Mouse (Mus musculus): ENCODE results near the gene Ep400. TPM values are rescaled to one million over a fixed set of nuclear protein-coding genes. Genes with fewer than 3 reads are reported as not detected.

Ep400 gene
- polyA plus RNA-seq, 1 experiment from 2014 or later, result 11.4 TPM

- 28% methylated on average over 19 of the region's 19 CpGs for WGBS
- Histone ChIP-seq H3K4me3 (ENCODE audit: low read depth, low read length) (no peak overlapping the region), H3K9ac (ENCODE audit: low read length) (no peak overlapping the region), H3K9me3 (ENCODE audit: control insufficient read depth, low read length) (no peaks in the 10 kb centered on the region), H3K27ac (replicated peaks) (no peak overlapping the region), H3K36me3 (ENCODE audit: control insufficient read depth, insufficient read depth, low read length) (no peaks in the 10 kb centered on the region), H3K4me2 (replicated peaks; ENCODE audit: low read depth) (no peak overlapping the region), H3K4me1 (replicated peaks; ENCODE audit: control insufficient read depth, insufficient read depth) (no peaks in the 10 kb centered on the region), H3K27me3 (ENCODE audit: control insufficient read depth, insufficient read depth, low read length) (no peaks in the 10 kb centered on the region)
- DNase-seq (ENCODE audit: low spot score) (no peak), ATAC-seq (ENCODE audit: low FRiP score, low TSS enrichment) (no peak)
- no peak for TF ChIP-seq EP300 (optimal IDR thresholded peaks at IDR 0.05)
- no peak for TF ChIP-seq CTCF (IDR thresholded peaks at IDR 0.05; ENCODE audit: low read depth)
Observed at GRCm38 (mm10) chr5:110628156-110628555, 142.4 kb downstream of the Ep400 start.

- H3K4me3 ChIP-seq (ENCODE audit: low read depth, low read length), result no peak overlapping the region
- H3K4me2 ChIP-seq (replicated peaks; ENCODE audit: low read depth), result no peak overlapping the region
- DNase-seq (ENCODE audit: low spot score) (no peak), ATAC-seq (ENCODE audit: low FRiP score, low TSS enrichment) (no peak)
- no peak overlapping the region for H3K9ac ChIP-seq (ENCODE audit: low read length)
- H3K36me3 ChIP-seq (ENCODE audit: control insufficient read depth, insufficient read depth, low read length), result no peaks in the 10 kb centered on the region
- no peaks in the 10 kb centered on the region for H3K9me3 ChIP-seq (ENCODE audit: control insufficient read depth, low read length)
- H3K27ac ChIP-seq (replicated peaks), result no peak overlapping the region
- WGBS, result 74% methylated on average over 10 of the region's 10 CpGs
- no peaks in the 10 kb centered on the region for H3K4me1 ChIP-seq (replicated peaks; ENCODE audit: control insufficient read depth, insufficient read depth)
- TF ChIP-seq EP300 (optimal IDR thresholded peaks at IDR 0.05) (no peak), CTCF (IDR thresholded peaks at IDR 0.05; ENCODE audit: low read depth) (no peak)
- no peaks in the 10 kb centered on the region for H3K27me3 ChIP-seq (ENCODE audit: control insufficient read depth, insufficient read depth, low read length)
Observed at GRCm38 (mm10) chr5:110627351-110627750, 143.2 kb downstream of the Ep400 start.

GRCm38 (mm10) chr5:110624319-110624718, 146.2 kb downstream of the Ep400 start:
- TF ChIP-seq EP300 (optimal IDR thresholded peaks at IDR 0.05) (no peak), CTCF (IDR thresholded peaks at IDR 0.05; ENCODE audit: low read depth) (no peak)
- Histone ChIP-seq H3K4me3 (ENCODE audit: low read depth, low read length) (no peak overlapping the region), H3K36me3 (ENCODE audit: control insufficient read depth, insufficient read depth, low read length) (no peaks in the 10 kb centered on the region), H3K4me1 (replicated peaks; ENCODE audit: control insufficient read depth, insufficient read depth) (no peaks in the 10 kb centered on the region), H3K27ac (replicated peaks) (no peak overlapping the region), H3K4me2 (replicated peaks; ENCODE audit: low read depth) (no peak overlapping the region), H3K9ac (ENCODE audit: low read length) (no peak overlapping the region), H3K9me3 (ENCODE audit: control insufficient read depth, low read length) (no peaks in the 10 kb centered on the region), H3K27me3 (ENCODE audit: control insufficient read depth, insufficient read depth, low read length) (no peaks in the 10 kb centered on the region)
- 79% methylated on average over 2 of the region's 2 CpGs for WGBS
- no peak for DNase-seq (ENCODE audit: low spot score)
- no peak for ATAC-seq (ENCODE audit: low FRiP score, low TSS enrichment)

- WGBS, result 86% methylated on average over 6 of the region's 6 CpGs
- Histone ChIP-seq H3K4me1 (replicated peaks; ENCODE audit: control insufficient read depth, insufficient read depth) (no peaks in the 10 kb centered on the region), H3K9me3 (ENCODE audit: control insufficient read depth, low read length) (no peaks in the 10 kb centered on the region), H3K9ac (ENCODE audit: low read length) (no peak overlapping the region), H3K4me3 (ENCODE audit: low read depth, low read length) (no peak overlapping the region), H3K27me3 (ENCODE audit: control insufficient read depth, insufficient read depth, low read length) (no peaks in the 10 kb centered on the region), H3K36me3 (ENCODE audit: control insufficient read depth, insufficient read depth, low read length) (no peaks in the 10 kb centered on the region), H3K4me2 (replicated peaks; ENCODE audit: low read depth) (no peak overlapping the region), H3K27ac (replicated peaks) (no peak overlapping the region)
- TF ChIP-seq EP300 (optimal IDR thresholded peaks at IDR 0.05) (no peak), CTCF (IDR thresholded peaks at IDR 0.05; ENCODE audit: low read depth) (no peak)
- DNase-seq (ENCODE audit: low spot score) (no peak), ATAC-seq (ENCODE audit: low FRiP score, low TSS enrichment) (no peak)
Observed at GRCm38 (mm10) chr5:110619226-110619625, 151.3 kb downstream of the Ep400 start.

Small RNA genes within 50 kb of the gene (microRNA-seq; reads per million reads assigned to microRNA genes)
- not detected for gene Mir7026

Other genes starting within 250 kb of the Ep400 start
- gene Galnt9, start 226.4 kb downstream of the Ep400 start, polyA plus RNA-seq (2015; fragmentation: Nextera tagmentation; extraction: Ambion mirVana), result 0.18 and 0.29 TPM in 2 replicates
- gene Noc4l, start 117.3 kb downstream of the Ep400 start, polyA plus RNA-seq (2015; fragmentation: Nextera tagmentation; extraction: Ambion mirVana), result 24.1 and 25.9 TPM in 2 replicates
- 7.7 and 10.0 TPM in 2 replicates for gene Ddx51, start 117.3 kb downstream of the Ep400 start, polyA plus RNA-seq (2015; fragmentation: Nextera tagmentation; extraction: Ambion mirVana)
- gene Pus1, start 9.9 kb upstream of the Ep400 start, polyA plus RNA-seq (2015; fragmentation: Nextera tagmentation; extraction: Ambion mirVana), result 24.3 and 24.4 TPM in 2 replicates
- gene Ulk1, start 39.4 kb upstream of the Ep400 start, polyA plus RNA-seq (2015; fragmentation: Nextera tagmentation; extraction: Ambion mirVana), result 6.5 and 7.1 TPM in 2 replicates
- gene Hscb, start 69.1 kb upstream of the Ep400 start, polyA plus RNA-seq (2015; fragmentation: Nextera tagmentation; extraction: Ambion mirVana), result 21.6 and 23.2 TPM in 2 replicates
- gene Chek2, start 69.3 kb upstream of the Ep400 start, polyA plus RNA-seq (2015; fragmentation: Nextera tagmentation; extraction: Ambion mirVana), result 10.6 and 10.9 TPM in 2 replicates
- gene Ttc28, start 109.1 kb upstream of the Ep400 start, polyA plus RNA-seq (2015; fragmentation: Nextera tagmentation; extraction: Ambion mirVana), result 3.5 and 3.6 TPM in 2 replicates